ENCODE assay signal across 8 mouse cellular contexts in the genomic region with DNA sequence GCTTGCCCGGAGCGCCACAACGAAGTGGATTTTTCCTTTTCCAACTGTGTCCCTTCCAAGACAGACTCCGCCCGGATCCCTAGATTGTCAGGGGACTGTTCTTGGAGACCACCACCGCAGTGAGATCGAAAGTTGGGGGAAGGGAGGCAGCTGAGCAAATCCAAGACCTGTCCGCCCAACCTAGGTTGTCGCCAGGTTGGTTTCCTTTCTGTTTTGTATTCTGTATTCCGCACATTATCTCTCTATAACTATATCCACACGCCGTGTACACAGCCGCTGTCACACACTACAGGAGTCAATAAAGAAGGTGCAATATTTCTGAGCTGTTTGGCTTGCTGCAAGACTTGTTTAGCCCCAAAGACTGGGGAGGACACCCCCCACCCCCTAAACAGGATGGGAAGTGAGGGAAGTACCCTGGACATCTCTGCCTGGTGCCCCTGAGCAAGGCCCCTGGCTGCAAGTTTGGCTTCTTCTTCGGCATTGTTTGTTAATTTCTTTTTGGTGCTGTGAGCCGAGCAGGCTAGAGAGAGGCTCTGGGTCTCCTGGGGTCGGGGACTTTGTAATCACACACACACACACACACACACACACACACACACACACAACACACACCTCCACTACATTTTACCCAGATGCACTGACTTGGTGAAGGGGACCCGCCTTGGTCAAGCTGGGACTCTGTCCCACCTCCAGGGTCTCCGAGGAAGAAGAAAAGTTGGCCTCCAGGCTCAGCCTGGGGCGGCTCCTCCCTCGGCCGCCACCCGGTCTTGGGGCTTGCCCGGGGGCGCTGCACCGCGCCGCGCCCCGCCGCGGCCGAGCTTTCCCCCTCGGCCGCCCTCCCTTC. TPM values are rescaled to one million over a fixed set of nuclear protein-coding genes. Genes with fewer than 3 reads are reported as not detected.
DNase-seq lines count a peak whose midpoint lies in the region; ATAC-seq and TF ChIP-seq lines count a peak whose summit lies in the region.

No protein-coding gene starts in this region.

- no peaks in the 10 kb centered on the region for H3K36me3 ChIP-seq in heart, embryonic 12.5 days
- no peaks in the 10 kb centered on the region for H3K36me3 ChIP-seq in embryonic facial prominence, embryonic 10.5 days (replicated peaks)
- H3K36me3 ChIP-seq in hindbrain, embryonic 16.5 days (ENCODE audit: control insufficient read depth, insufficient read depth, low read length): no peaks in the 10 kb centered on the region
- H3K36me3 ChIP-seq in midbrain, postnatal 0 days (ENCODE audit: insufficient read depth, low read length): no peaks in the 10 kb centered on the region

- DNase-seq in heart, postnatal 14 days: no peak
- peak; percentile 52 for DNase-seq in embryonic facial prominence, embryonic 10.5 days (ENCODE audit: low spot score)
- no peak for DNase-seq in midbrain, postnatal 0 days (ENCODE audit: low spot score)
- no peak for DNase-seq in adrenal gland, adult 18-20 months (ENCODE audit: low spot score in 2 of 2)
- no peak for DNase-seq in frontal cortex, adult 2 months (ENCODE audit: extremely low spot score in 1 of 2, low spot score in 1 of 2)

- peaks cover 35% of the 10 kb centered on the region for H3K4me1 ChIP-seq in heart, embryonic 12.5 days (replicated peaks)
- peaks cover 47% of the 10 kb centered on the region for H3K4me1 ChIP-seq in embryonic facial prominence, embryonic 10.5 days
- peaks cover 5% of the 10 kb centered on the region for H3K4me1 ChIP-seq in hindbrain, embryonic 16.5 days (ENCODE audit: control insufficient read depth, insufficient read depth, low read depth, low read length)
- H3K4me1 ChIP-seq in midbrain, postnatal 0 days (ENCODE audit: insufficient read depth, low read length): no peaks in the 10 kb centered on the region

- H3K27me3 ChIP-seq in heart, embryonic 12.5 days (replicated peaks): peaks cover 97% of the 10 kb centered on the region
- H3K27me3 ChIP-seq in embryonic facial prominence, embryonic 10.5 days (replicated peaks; ENCODE audit: low read depth, poor library complexity, severe bottlenecking): peaks cover 100% of the 10 kb centered on the region
- H3K27me3 ChIP-seq in hindbrain, embryonic 16.5 days (replicated peaks; ENCODE audit: control insufficient read depth, insufficient read depth, low read length): peaks cover 58% of the 10 kb centered on the region
- H3K27me3 ChIP-seq in midbrain, postnatal 0 days (ENCODE audit: insufficient read depth, low read length): peaks cover 76% of the 10 kb centered on the region

- H3K9ac ChIP-seq in heart, embryonic 12.5 days: peak overlapping the region; percentile 4; the same call in 1 of the 2 replicates
- H3K9ac ChIP-seq in hindbrain, embryonic 16.5 days (ENCODE audit: low read depth, low read length): no peak overlapping the region; the same call in 1 of the 2 replicates
- H3K9ac ChIP-seq in midbrain, postnatal 0 days (replicated peaks; ENCODE audit: low read length, poor library complexity, severe bottlenecking): no peak overlapping the region

- no peak for ATAC-seq in heart, embryonic 12.5 days (ENCODE audit: insufficient number of reproducible peaks, low FRiP score)
- 0 out of 2 replicates have a peak, but pooled peaks have one; percentile 29 for ATAC-seq in hindbrain, embryonic 16.5 days
- no peak for ATAC-seq in midbrain, postnatal 0 days (ENCODE audit: low FRiP score)
- no peak for ATAC-seq in monocyte, adult 5-6 weeks (replicated peaks; ENCODE audit: insufficient number of reproducible peaks, low FRiP score, low TSS enrichment, poor library complexity, severe bottlenecking)

- no peaks in the 10 kb centered on the region for H3K9me3 ChIP-seq in heart, embryonic 12.5 days (replicated peaks)
- no peaks in the 10 kb centered on the region for H3K9me3 ChIP-seq in embryonic facial prominence, embryonic 10.5 days
- H3K9me3 ChIP-seq in hindbrain, embryonic 16.5 days (ENCODE audit: control insufficient read depth, low read length): no peaks in the 10 kb centered on the region
- H3K9me3 ChIP-seq in midbrain, postnatal 0 days (ENCODE audit: low read length): no peaks in the 10 kb centered on the region

- no peak overlapping the region for H3K27ac ChIP-seq in heart, embryonic 12.5 days (ENCODE audit: poor library complexity, severe bottlenecking)
- peak overlapping the region; percentile 78 for H3K27ac ChIP-seq in embryonic facial prominence, embryonic 10.5 days (replicated peaks)
- no peak overlapping the region for H3K27ac ChIP-seq in hindbrain, embryonic 16.5 days (ENCODE audit: low read depth, low read length)
- no peak overlapping the region for H3K27ac ChIP-seq in midbrain, postnatal 0 days (ENCODE audit: low read depth, low read length)

- intact Hi-C loops in heart, postnatal 14 days (cut with DNase I): no loop called here

- no peak for TF ChIP-seq CTCF in midbrain, postnatal 0 days (IDR thresholded peaks at IDR 0.05)

- peak overlapping the region; percentile 41 for H3K4me3 ChIP-seq in heart, embryonic 12.5 days
- peak overlapping the region; percentile 58 for H3K4me3 ChIP-seq in embryonic facial prominence, embryonic 10.5 days
- H3K4me3 ChIP-seq in hindbrain, embryonic 16.5 days (ENCODE audit: low read length): peak overlapping the region; percentile 27
- peak overlapping the region; percentile 26; the same call in 1 of the 2 replicates for H3K4me3 ChIP-seq in midbrain, postnatal 0 days (ENCODE audit: low read depth, low read length)

- WGBS in heart, embryonic 12.5 days: 2% methylated on average over 22 of the region's 34 CpGs
- under 1% methylated on average over 34 of the region's 34 CpGs for WGBS in embryonic facial prominence, embryonic 10.5 days
- 1% methylated on average over 33 of the region's 34 CpGs for WGBS in hindbrain, embryonic 16.5 days
- WGBS in midbrain, postnatal 0 days: 1% methylated on average over 27 of the region's 34 CpGs

- H3K4me2 ChIP-seq in heart, embryonic 12.5 days: peak overlapping the region; percentile 71
- H3K4me2 ChIP-seq in hindbrain, embryonic 16.5 days (ENCODE audit: low read length): peak overlapping the region; percentile 50
- peak overlapping the region; percentile 18 for H3K4me2 ChIP-seq in midbrain, postnatal 0 days (ENCODE audit: low read depth, low read length, poor library complexity, severe bottlenecking)

RNA-seq across cellular contexts. Expression of gene Nkx2-3, which starts 3.7 kb away (rescaled TPM):
- polyA plus RNA-seq in heart, embryonic 12.5 days (2016; fragmentation: Nextera tagmentation; extraction: Ambion mirVana): not detected in 2 replicates
- total RNA-seq in heart, postnatal 14 days (2021): not detected
- polyA plus RNA-seq in embryonic facial prominence, embryonic 10.5 days (2016; fragmentation: Nextera tagmentation; extraction: Ambion mirVana): 3.7 and 4.1 TPM in 2 replicates
- polyA plus RNA-seq in hindbrain, embryonic 16.5 days (2015; fragmentation: Nextera tagmentation; extraction: Ambion mirVana): 0.19 TPM in 1 of 2 replicates, not detected in the other
- 0.05 TPM in 1 of 2 replicates, not detected in the other for total RNA-seq in midbrain, postnatal 0 days (2014; rRNA removed)
- 0.12 TPM in 1 of 2 replicates, not detected in the other for polyA plus RNA-seq in midbrain, postnatal 0 days (2015; fragmentation: Nextera tagmentation; extraction: Ambion mirVana)
- not detected for total RNA-seq in adrenal gland, adult 18-20 months (2021)
- not detected in 3 replicates for total RNA-seq in monocyte, adult 5-6 weeks (2017)
- 0.04 TPM in 1 of 2 replicates, not detected in the other for polyA plus RNA-seq in frontal cortex, adult 2 months (2012; rRNA removed)

RNA-seq across cellular contexts. Expression of gene Slc25a28, which starts 58.9 kb away (rescaled TPM):
- polyA plus RNA-seq in heart, embryonic 12.5 days (2016; fragmentation: Nextera tagmentation; extraction: Ambion mirVana): 11.1 and 12.6 TPM in 2 replicates
- total RNA-seq in heart, postnatal 14 days (2021): 10 to 100 TPM; 21.6 to 25.4 TPM
- 10.3 and 10.9 TPM in 2 replicates for polyA plus RNA-seq in embryonic facial prominence, embryonic 10.5 days (2016; fragmentation: Nextera tagmentation; extraction: Ambion mirVana)
- polyA plus RNA-seq in hindbrain, embryonic 16.5 days (2015; fragmentation: Nextera tagmentation; extraction: Ambion mirVana): 14.6 and 15.2 TPM in 2 replicates
- total RNA-seq in midbrain, postnatal 0 days (2014; rRNA removed): 43.8 and 48.3 TPM in 2 replicates
- 15.2 and 15.5 TPM in 2 replicates for polyA plus RNA-seq in midbrain, postnatal 0 days (2015; fragmentation: Nextera tagmentation; extraction: Ambion mirVana)
- 10 to 100 TPM; 57.5 to 78.5 TPM for total RNA-seq in adrenal gland, adult 18-20 months (2021)
- total RNA-seq in monocyte, adult 5-6 weeks (2017): 68.7 to 103 TPM (median 101 TPM) in 3 replicates
- 101 and 102 TPM in 2 replicates for polyA plus RNA-seq in frontal cortex, adult 2 months (2012; rRNA removed)

Comparison
In these comparisons a context has a peak if more than half of its experiments do, and no peak if none do; other contexts are left out.
1. H3K4me2 ChIP-seq: peak in every context shown above with its lines; median percentile 71 in heart, embryonic 12.5 days; 50 in hindbrain, embryonic 16.5 days; 18 in midbrain, postnatal 0 days.